Mouse (Mus musculus) embryo, embryonic 11.5 days (tissue): ENCODE data around the gene Ccdc61.
A peak's percentile ranks its signal among the peaks of the same experiment; 100 is the strongest.
"Not testable (repeated sequence)": the region's sequence is repeated elsewhere in the genome, so short reads cannot be mapped to it uniquely, and the experiment has no call there.

Source experiments
- DNase-seq: peaks from one replicate; pipeline ENCODE4 v3.0.0-alpha.2; 2012; ENCODE audit warnings: low read depth, low spot score

Gene Ccdc61

GRCm38 (mm10) chr7:18916254-18916653, 6.0 kb upstream of the Ccdc61 start:
- no peak for DNase-seq

GRCm38 (mm10) chr7:18909797-18910196, 418 bp downstream of the Ccdc61 start:
- DNase-seq = no peak

GRCm38 (mm10) chr7:18904971-18905370, 5.2 kb downstream of the Ccdc61 start:
- no peak for DNase-seq

- DNase-seq = no peak
Measured at GRCm38 (mm10) chr7:18902486-18902885, 7.7 kb downstream of the Ccdc61 start.

- no peak for DNase-seq
Measured at GRCm38 (mm10) chr7:18900513-18900912, 9.7 kb downstream of the Ccdc61 start.

GRCm38 (mm10) chr7:18896536-18896935, 13.7 kb downstream of the Ccdc61 start:
- DNase-seq = no peak

- DNase-seq = no peak
Measured at GRCm38 (mm10) chr7:18893651-18894430, 16.4 kb downstream of the Ccdc61 start.

GRCm38 (mm10) chr7:18893009-18893408, 17.2 kb downstream of the Ccdc61 start:
- no peak for DNase-seq

- peak; percentile 75 for DNase-seq
Measured at GRCm38 (mm10) chr7:18891872-18892599, 18.2 kb downstream of the Ccdc61 start.

- no peak for DNase-seq
Measured at GRCm38 (mm10) chr7:18890848-18891247, 19.4 kb downstream of the Ccdc61 start.

- no peak for DNase-seq
Measured at GRCm38 (mm10) chr7:18886963-18887362, 23.3 kb downstream of the Ccdc61 start.

- no peak for DNase-seq
Measured at GRCm38 (mm10) chr7:18884745-18885422, 25.3 kb downstream of the Ccdc61 start.

GRCm38 (mm10) chr7:18883991-18884744, 26.0 kb downstream of the Ccdc61 start:
- no peak for DNase-seq

GRCm38 (mm10) chr7:18878691-18879090, 31.5 kb downstream of the Ccdc61 start:
- DNase-seq = no peak

- DNase-seq = no peak
Measured at GRCm38 (mm10) chr7:18875372-18875771, 34.8 kb downstream of the Ccdc61 start.

- DNase-seq = peak; percentile 72
Measured at GRCm38 (mm10) chr7:18873253-18873652, 37.0 kb downstream of the Ccdc61 start.

GRCm38 (mm10) chr7:18872816-18873215, 37.4 kb downstream of the Ccdc61 start:
- DNase-seq = no peak

GRCm38 (mm10) chr7:18872014-18872802, 38.0 kb downstream of the Ccdc61 start:
- DNase-seq = no peak

GRCm38 (mm10) chr7:18871031-18871430, 39.2 kb downstream of the Ccdc61 start, which contains the start of gene Pglyrp1:
TSS of gene Pglyrp1 (plus strand) at chr7:18871331.
- not testable (repeated sequence) for DNase-seq

- no peak for DNase-seq
Measured at GRCm38 (mm10) chr7:18868491-18868890, 41.7 kb downstream of the Ccdc61 start.

GRCm38 (mm10) chr7:18862801-18863200, 47.4 kb downstream of the Ccdc61 start:
- DNase-seq = no peak
